Comparison of ENCODE assay signal across 8 mouse cellular contexts in the genomic region with DNA sequence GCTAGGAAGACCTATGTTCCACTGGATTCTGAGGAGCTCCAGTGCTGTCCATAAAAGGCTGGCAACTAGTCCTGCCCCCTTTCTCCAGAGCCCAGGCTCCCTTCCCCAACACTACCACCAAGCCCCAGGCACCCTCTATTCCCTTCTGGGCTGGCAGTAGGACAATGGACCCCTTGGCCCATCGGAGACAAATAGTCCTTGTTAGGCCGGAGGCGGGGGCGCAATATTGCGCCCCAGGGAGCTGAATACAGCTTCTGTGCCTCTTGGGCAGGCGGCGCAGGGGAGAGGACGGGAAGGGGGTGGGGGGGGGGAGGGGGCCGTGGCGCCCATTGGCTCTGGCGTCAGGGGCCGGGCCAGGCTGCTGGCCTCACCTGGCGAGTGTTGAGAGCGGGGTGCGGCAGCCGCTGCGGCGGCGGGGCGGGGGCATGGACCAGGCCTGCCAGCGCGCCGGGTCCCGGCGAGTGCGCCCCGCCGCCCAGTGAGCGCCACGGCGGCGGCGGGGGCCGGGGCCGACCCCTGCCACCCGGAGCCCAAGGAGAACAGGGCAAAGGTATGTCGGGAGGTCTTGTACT. TPM values are rescaled to one million over a fixed set of nuclear protein-coding genes. Genes with fewer than 3 reads are reported as not detected.
DNase-seq lines count a peak whose midpoint lies in the region; ATAC-seq and TF ChIP-seq lines count a peak whose summit lies in the region.

A gene (plus strand): TSS at position 346 of the 572 bp plus-strand sequence.

- H3K36me3 ChIP-seq in intestine, postnatal 0 days (ENCODE audit: control insufficient read depth, insufficient read depth), result peaks cover 21% of the 10 kb centered on the region
- peaks cover 37% of the 10 kb centered on the region for H3K36me3 ChIP-seq in midbrain, embryonic 10.5 days

- H3K27ac ChIP-seq in intestine, postnatal 0 days (ENCODE audit: low read depth, low read length), result peak within 1 kb of the TSS; percentile 96
- peak within 1 kb of the TSS; percentile 57 for H3K27ac ChIP-seq in midbrain, embryonic 10.5 days (replicated peaks)

- H3K4me3 ChIP-seq in intestine, postnatal 0 days (ENCODE audit: low read depth, low read length), result peak within 1 kb of the TSS; percentile 58
- H3K4me3 ChIP-seq in midbrain, embryonic 10.5 days, result peak within 1 kb of the TSS; percentile 56

- TF ChIP-seq CTCF in intestine, postnatal 0 days (IDR thresholded peaks at IDR 0.05; ENCODE audit: low read depth), result no peak

- intact Hi-C loops in left cerebral cortex, postnatal 4 days (cut with DNase I), result no loop called here

- peak; percentile 13 to 17 for DNase-seq in cerebellum, adult 18-20 months
- peak; percentile 33 for DNase-seq in embryo, embryonic 11 days
- peak; percentile 23 for DNase-seq in left cerebral cortex, postnatal 4 days
- no peak for DNase-seq in midbrain, embryonic 10.5 days (ENCODE audit: low spot score)
- no peak for DNase-seq in adrenal gland, postnatal 25 days

- WGBS in intestine, postnatal 0 days, result under 1% methylated on average over 35 of the region's 37 CpGs
- WGBS in midbrain, embryonic 10.5 days, result 3% methylated on average over 36 of the region's 37 CpGs

- H3K9me3 ChIP-seq in intestine, postnatal 0 days (ENCODE audit: control insufficient read depth), result no peaks in the 10 kb centered on the region
- no peaks in the 10 kb centered on the region for H3K9me3 ChIP-seq in midbrain, embryonic 10.5 days (replicated peaks)

- ATAC-seq in cerebellum, adult (ENCODE audit: insufficient number of reproducible peaks, low FRiP score, low TSS enrichment), result no peak
- peak; percentile 76 for ATAC-seq in intestine, postnatal 0 days
- ATAC-seq in megakaryocyte progenitor cell, adult 5-6 weeks (replicated peaks; ENCODE audit: poor library complexity), result no peak

- H3K4me2 ChIP-seq in intestine, postnatal 0 days (replicated peaks; ENCODE audit: low read depth), result peak within 1 kb of the TSS; percentile 73

- no peaks in the 10 kb centered on the region; the same call in 1 of the 2 replicates for H3K4me1 ChIP-seq in intestine, postnatal 0 days (replicated peaks; ENCODE audit: control insufficient read depth, insufficient read depth, low read length)
- peaks cover 27% of the 10 kb centered on the region for H3K4me1 ChIP-seq in midbrain, embryonic 10.5 days

- peak within 1 kb of the TSS; percentile 40 for H3K9ac ChIP-seq in intestine, postnatal 0 days (ENCODE audit: low read depth, low read length)

- no peaks in the 10 kb centered on the region for H3K27me3 ChIP-seq in intestine, postnatal 0 days (replicated peaks; ENCODE audit: control insufficient read depth, insufficient read depth, low read length)
- H3K27me3 ChIP-seq in midbrain, embryonic 10.5 days (ENCODE audit: low read depth, poor library complexity, severe bottlenecking), result peaks cover 31% of the 10 kb centered on the region

RNA-seq across cellular contexts. Expression of the gene that starts here (rescaled TPM):
- polyA plus RNA-seq in intestine, postnatal 0 days (2015; fragmentation: Nextera tagmentation; extraction: Ambion mirVana), result 30.4 and 30.6 TPM in 2 replicates
- 1 to 10 TPM; 4.6 to 5.4 TPM for total RNA-seq in left cerebral cortex, postnatal 4 days (2021)
- polyA plus RNA-seq in midbrain, embryonic 10.5 days (2016; fragmentation: Nextera tagmentation; extraction: Ambion mirVana), result 0.16 TPM in 2 replicates
- 0.24 TPM in 1 of 2 replicates, not detected in the other for total RNA-seq in adrenal gland, postnatal 25 days (2021)
- total RNA-seq in megakaryocyte progenitor cell, adult 5-6 weeks (2015), result 0.37 TPM in 1 of 2 replicates, not detected in the other
- total RNA-seq in megakaryocyte progenitor cell, adult 5-6 weeks (2017), result 0.30 and 0.75 TPM in 2 replicates

Comparison
In these comparisons a context has a peak if more than half of its experiments do, and no peak if none do; other contexts are left out.
1. RNA of the gene that starts here (polyA plus RNA-seq): 30.4 to 30.6 TPM in intestine, postnatal 0 days; 0.16 TPM in midbrain, embryonic 10.5 days; every median in the first group is over 10 times any median in the second.
2. DNase-seq: peak in cerebellum, adult 18-20 months (2 of 2), embryo, embryonic 11 days (single experiment) and left cerebral cortex, postnatal 4 days (single experiment); none in midbrain, embryonic 10.5 days (single experiment) and adrenal gland, postnatal 25 days (single experiment).